Mouse (Mus musculus): ENCODE measurements around the gene Ces3a. TPM values are rescaled to one million over a fixed set of nuclear protein-coding genes. Genes with fewer than 3 reads are reported as not detected.
A peak's percentile ranks its signal among the peaks of the same experiment; 100 is the strongest.
"Not testable (repeated sequence)": the region's sequence is repeated elsewhere in the genome, so short reads cannot be mapped to it uniquely, and the experiment has no call there.

Ces3a gene
- total RNA-seq (2021), result not detected
- long read RNA-seq, experiment 1, result 0 reads
- long read RNA-seq, experiment 2, result 0 reads

- H3K27ac ChIP-seq, result no peak within 1 kb of the TSS
- no peak for TF ChIP-seq CTCF (IDR thresholded peaks at IDR 0.05)
- intact Hi-C loops (cut with DNase I), result no loop called here
- no peak within 1 kb of the TSS for H3K4me3 ChIP-seq
- DNase-seq, result no peak
Measured at GRCm38 (mm10) chr8:105048371-105048854, at the start of gene Ces3a. Gene Ces3a, plus strand, starts transcription at chr8:105048601.

- Histone ChIP-seq H3K4me3 (no peak overlapping the region), H3K27ac (no peak overlapping the region)
- intact Hi-C loops (cut with DNase I), result no loop called here
- no peak for TF ChIP-seq CTCF (IDR thresholded peaks at IDR 0.05)
- no peak for DNase-seq
Measured at GRCm38 (mm10) chr8:104999183-104999582, 49.2 kb upstream of the Ces3a start.

GRCm38 (mm10) chr8:105000586-105000985 is 47.8 kb upstream of the Ces3a start, which contains the start of gene Ces2h:
Gene Ces2h, plus strand, starts transcription at chr8:105000853.
- DNase-seq, result no peak
- intact Hi-C loops (cut with DNase I), result no loop called here
- no peak for TF ChIP-seq CTCF (IDR thresholded peaks at IDR 0.05)
- H3K4me3 ChIP-seq, result no peak within 1 kb of the TSS
- H3K27ac ChIP-seq, result no peak within 1 kb of the TSS

GRCm38 (mm10) chr8:105010000-105010399 is 38.4 kb upstream of the Ces3a start:
- intact Hi-C loops (cut with DNase I), result loop anchor here (5.0 kb wide), 1 partner anchor 218 kb away; no protein-coding TSS in a partner anchor
- no peak for TF ChIP-seq CTCF (IDR thresholded peaks at IDR 0.05)
- no peak for DNase-seq
- Histone ChIP-seq H3K27ac (no peak overlapping the region), H3K4me3 (no peak overlapping the region)

GRCm38 (mm10) chr8:105011136-105011535 is 37.3 kb upstream of the Ces3a start:
- intact Hi-C loops (cut with DNase I), result loop anchor here (5.0 kb wide), 1 partner anchor 219 kb away; no protein-coding TSS in a partner anchor
- TF ChIP-seq CTCF (IDR thresholded peaks at IDR 0.05), result peak; percentile 47
- peak; percentile 30 for DNase-seq
- H3K4me3 ChIP-seq, result no peak overlapping the region
- no peak overlapping the region for H3K27ac ChIP-seq

- no peak for TF ChIP-seq CTCF (IDR thresholded peaks at IDR 0.05)
- no peak for DNase-seq
- intact Hi-C loops (cut with DNase I), result loop anchor here (5.0 kb wide), 1 partner anchor 222 kb away; no protein-coding TSS in a partner anchor
- Histone ChIP-seq H3K27ac (no peak overlapping the region), H3K4me3 (no peak overlapping the region)
Measured at GRCm38 (mm10) chr8:105014391-105014790, 34.0 kb upstream of the Ces3a start.

GRCm38 (mm10) chr8:105021954-105022353 is 26.4 kb upstream of the Ces3a start:
- no peak overlapping the region for H3K27ac ChIP-seq
- no peak for DNase-seq
- no peak overlapping the region for H3K4me3 ChIP-seq
- intact Hi-C loops (cut with DNase I), result no loop called here
- TF ChIP-seq CTCF (IDR thresholded peaks at IDR 0.05), result no peak

- Histone ChIP-seq H3K4me3 (no peak overlapping the region), H3K27ac (no peak overlapping the region)
- no peak for TF ChIP-seq CTCF (IDR thresholded peaks at IDR 0.05)
- intact Hi-C loops (cut with DNase I), result no loop called here
- no peak for DNase-seq
Measured at GRCm38 (mm10) chr8:105023087-105023486, 25.3 kb upstream of the Ces3a start.

GRCm38 (mm10) chr8:105025050-105025449 is 23.4 kb upstream of the Ces3a start:
- no peak overlapping the region for H3K27ac ChIP-seq
- H3K4me3 ChIP-seq, result no peak overlapping the region
- peak; percentile 42 for TF ChIP-seq CTCF (IDR thresholded peaks at IDR 0.05)
- no peak for DNase-seq
- intact Hi-C loops (cut with DNase I), result no loop called here

GRCm38 (mm10) chr8:105043510-105043909 is 4.9 kb upstream of the Ces3a start:
- DNase-seq, result no peak
- intact Hi-C loops (cut with DNase I), result no loop called here
- no peak for TF ChIP-seq CTCF (IDR thresholded peaks at IDR 0.05)
- H3K27ac ChIP-seq, result no peak overlapping the region
- no peak overlapping the region for H3K4me3 ChIP-seq

- intact Hi-C loops (cut with DNase I), result no loop called here
- no peak for DNase-seq
- no peak overlapping the region for H3K4me3 ChIP-seq
Measured at GRCm38 (mm10) chr8:105045824-105046401, 2.5 kb upstream of the Ces3a start.

GRCm38 (mm10) chr8:105056211-105056610 is 7.8 kb downstream of the Ces3a start:
- no peak for TF ChIP-seq CTCF (IDR thresholded peaks at IDR 0.05)
- DNase-seq, result no peak
- H3K27ac ChIP-seq, result no peak overlapping the region
- no peak overlapping the region for H3K4me3 ChIP-seq
- intact Hi-C loops (cut with DNase I), result no loop called here

More at GRCm38 (mm10) chr8:105045824-105046401, 2.5 kb upstream of the Ces3a start:
- no peak for TF ChIP-seq CTCF (IDR thresholded peaks at IDR 0.05)
- no peak overlapping the region for H3K27ac ChIP-seq

- Histone ChIP-seq H3K4me3 (no peak overlapping the region), H3K27ac (no peak overlapping the region)
- intact Hi-C loops (cut with DNase I), result no loop called here
- no peak for TF ChIP-seq CTCF (IDR thresholded peaks at IDR 0.05)
- DNase-seq, result no peak
Measured at GRCm38 (mm10) chr8:105060056-105060455, 11.7 kb downstream of the Ces3a start.

- Histone ChIP-seq H3K27ac (no peak overlapping the region), H3K4me3 (no peak overlapping the region)
- DNase-seq, result peak; percentile 30
- TF ChIP-seq CTCF (IDR thresholded peaks at IDR 0.05), result peak; percentile 29
- intact Hi-C loops (cut with DNase I), result no loop called here
Measured at GRCm38 (mm10) chr8:105066761-105067160, 18.4 kb downstream of the Ces3a start.

GRCm38 (mm10) chr8:105067905-105068304 is 19.5 kb downstream of the Ces3a start:
- DNase-seq; H3K27ac ChIP-seq; intact Hi-C loops (cut with DNase I); H3K4me3 ChIP-seq: not testable (repeated sequence)
